Comparison of ENCODE assay signal across 8 mouse cellular contexts in genomic region chr10:20290467-20290883, GRCm38 (mm10). TPM values are rescaled to one million over a fixed set of nuclear protein-coding genes. Genes with fewer than 3 reads are reported as not detected.
DNase-seq lines count a peak whose midpoint lies in the region; ATAC-seq and TF ChIP-seq lines count a peak whose summit lies in the region.

No protein-coding gene starts in this region.

- H3K9me3 ChIP-seq in embryonic facial prominence, embryonic 13.5 days = no peaks in the 10 kb centered on the region
- no peaks in the 10 kb centered on the region for H3K9me3 ChIP-seq in limb, embryonic 15.5 days
- no peaks in the 10 kb centered on the region for H3K9me3 ChIP-seq in midbrain, postnatal 0 days (ENCODE audit: low read length)

- peak overlapping the region; percentile 56 for H3K9ac ChIP-seq in embryonic facial prominence, embryonic 13.5 days
- H3K9ac ChIP-seq in limb, embryonic 15.5 days = no peak overlapping the region
- peak overlapping the region; percentile 50 for H3K9ac ChIP-seq in midbrain, postnatal 0 days (replicated peaks; ENCODE audit: low read length, poor library complexity, severe bottlenecking)

- WGBS in embryonic facial prominence, embryonic 13.5 days = 16% methylated on average over 11 of the region's 11 CpGs
- 19% methylated on average over 11 of the region's 11 CpGs for WGBS in limb, embryonic 15.5 days
- 5% methylated on average over 11 of the region's 11 CpGs for WGBS in midbrain, postnatal 0 days

- H3K4me1 ChIP-seq in embryonic facial prominence, embryonic 13.5 days = peaks cover 24% of the 10 kb centered on the region
- peaks cover 14% of the 10 kb centered on the region for H3K4me1 ChIP-seq in limb, embryonic 15.5 days
- H3K4me1 ChIP-seq in midbrain, postnatal 0 days (ENCODE audit: insufficient read depth, low read length) = peaks cover 12% of the 10 kb centered on the region

- ATAC-seq in embryonic facial prominence, embryonic 13.5 days (ENCODE audit: insufficient number of reproducible peaks, insufficient read depth, low FRiP score, low TSS enrichment, low read depth) = no peak
- no peak for ATAC-seq in limb, embryonic 15.5 days (ENCODE audit: insufficient number of reproducible peaks, low FRiP score, low TSS enrichment, low read depth)
- peak; percentile 41 for ATAC-seq in midbrain, postnatal 0 days (ENCODE audit: low FRiP score)

- no peaks in the 10 kb centered on the region for H3K36me3 ChIP-seq in embryonic facial prominence, embryonic 13.5 days
- no peaks in the 10 kb centered on the region for H3K36me3 ChIP-seq in limb, embryonic 15.5 days
- no peaks in the 10 kb centered on the region for H3K36me3 ChIP-seq in midbrain, postnatal 0 days (ENCODE audit: insufficient read depth, low read length)

- H3K27ac ChIP-seq in embryonic facial prominence, embryonic 13.5 days = no peak overlapping the region
- H3K27ac ChIP-seq in limb, embryonic 15.5 days = no peak overlapping the region
- peak overlapping the region; percentile 59 for H3K27ac ChIP-seq in midbrain, postnatal 0 days (ENCODE audit: low read depth, low read length)

- TF ChIP-seq CTCF in midbrain, postnatal 0 days (IDR thresholded peaks at IDR 0.05) = peak; percentile 93

- DNase-seq in A20 (ENCODE audit: low read depth, low spot score) = peak; percentile 79
- DNase-seq in adrenal gland, postnatal 36 days = peak; percentile 86 to 87
- DNase-seq in heart, adult 9 months (ENCODE audit: low spot score in 2 of 2) = peak; percentile 41 to 67
- peak; percentile 46 to 75 for DNase-seq in kidney, adult 8-10 months
- DNase-seq in midbrain, postnatal 0 days (ENCODE audit: low spot score) = peak; percentile 95
- DNase-seq in spleen, postnatal 14 days (ENCODE audit: low spot score in 2 of 2) = peak; percentile 50 to 74

- peak overlapping the region; percentile 58 for H3K4me2 ChIP-seq in embryonic facial prominence, embryonic 13.5 days
- peak overlapping the region; percentile 48 for H3K4me2 ChIP-seq in limb, embryonic 15.5 days
- peak overlapping the region; percentile 48 for H3K4me2 ChIP-seq in midbrain, postnatal 0 days (ENCODE audit: low read depth, low read length, poor library complexity, severe bottlenecking)

- H3K4me3 ChIP-seq in embryonic facial prominence, embryonic 13.5 days = peak overlapping the region; percentile 29
- peak overlapping the region; percentile 14 for H3K4me3 ChIP-seq in limb, embryonic 15.5 days
- peak overlapping the region; percentile 23; the same call in 1 of the 2 replicates for H3K4me3 ChIP-seq in midbrain, postnatal 0 days (ENCODE audit: low read depth, low read length)

- no peaks in the 10 kb centered on the region for H3K27me3 ChIP-seq in embryonic facial prominence, embryonic 13.5 days
- H3K27me3 ChIP-seq in limb, embryonic 15.5 days = no peaks in the 10 kb centered on the region
- no peaks in the 10 kb centered on the region for H3K27me3 ChIP-seq in midbrain, postnatal 0 days (ENCODE audit: insufficient read depth, low read length)

RNA-seq across cellular contexts. Expression of gene Bclaf1, which starts 21.8 kb away (rescaled TPM):
- 100 to 1,000 TPM in 1 of 2 experiments, 10 to 100 TPM in 1; 99.1 to 112 TPM for total RNA-seq in adrenal gland, postnatal 36 days (2021)
- 147 and 153 TPM in 2 replicates for polyA plus RNA-seq in embryonic facial prominence, embryonic 13.5 days (2015; fragmentation: Nextera tagmentation; extraction: Ambion mirVana)
- 108 and 112 TPM in 2 replicates for polyA plus RNA-seq in limb, embryonic 15.5 days (2015; fragmentation: Nextera tagmentation; extraction: Ambion mirVana)
- 91.1 and 137 TPM in 2 replicates for total RNA-seq in midbrain, postnatal 0 days (2014; rRNA removed)
- polyA plus RNA-seq in midbrain, postnatal 0 days (2015; fragmentation: Nextera tagmentation; extraction: Ambion mirVana) = 84.8 and 101 TPM in 2 replicates

RNA-seq across cellular contexts. Expression of gene Mtfr2, which starts 57.1 kb away (rescaled TPM):
- 1 to 10 TPM in 1 of 2 experiments, under 1 TPM in 1; 0.66 to 1.4 TPM for total RNA-seq in adrenal gland, postnatal 36 days (2021)
- 2.0 and 2.2 TPM in 2 replicates for polyA plus RNA-seq in embryonic facial prominence, embryonic 13.5 days (2015; fragmentation: Nextera tagmentation; extraction: Ambion mirVana)
- polyA plus RNA-seq in limb, embryonic 15.5 days (2015; fragmentation: Nextera tagmentation; extraction: Ambion mirVana) = 1.1 and 1.4 TPM in 2 replicates
- total RNA-seq in midbrain, postnatal 0 days (2014; rRNA removed) = 0.27 and 0.94 TPM in 2 replicates
- 0.23 and 0.34 TPM in 2 replicates for polyA plus RNA-seq in midbrain, postnatal 0 days (2015; fragmentation: Nextera tagmentation; extraction: Ambion mirVana)
